Mouse (Mus musculus) forebrain, embryonic 12.5 days (tissue): ENCODE results near the gene Fbxl16. TPM values are rescaled to one million over a fixed set of nuclear protein-coding genes. Genes with fewer than 3 reads are reported as not detected.

Source experiments
- ATAC-seq: fragments of 200-750 bp; cut with Nextera tagmentation; 2 replicates; pipeline ENCODE4 v1.8.0; 2017; ENCODE audit warnings: moderate TSS enrichment; ENCODE audit not compliant: low FRiP score
- H3K27ac ChIP-seq: fragments of 300-500 bp; sonication (generic); 2 replicates; pipeline ENCODE4 v1.5.1; 2016; ENCODE audit warnings: mild to moderate bottlenecking
- H3K27me3 ChIP-seq: fragments of 300-500 bp; sonication (generic); 2 replicates; pipeline ENCODE4 v1.6.1; 2016; ENCODE audit warnings: mild to moderate bottlenecking
- H3K36me3 ChIP-seq: fragments of 300-500 bp; sonication (generic); replicated peaks from 2 replicates; pipeline ENCODE4 v1.6.1; 2016; ENCODE audit warnings: mild to moderate bottlenecking
- H3K4me1 ChIP-seq: fragments of 300-500 bp; sonication (generic); 2 replicates; pipeline ENCODE4 v1.6.1; 2016
- H3K4me2 ChIP-seq: fragments of 300-500 bp; sonication (generic); 2 replicates; pipeline ENCODE4 v1.6.1; 2016; ENCODE audit warnings: mild to moderate bottlenecking, moderate library complexity
- H3K4me3 ChIP-seq: fragments of 300-500 bp; sonication (generic); replicated peaks from 2 replicates; pipeline ENCODE4 v1.5.1; 2016; ENCODE audit warnings: mild to moderate bottlenecking
- H3K9ac ChIP-seq: fragments of 300-500 bp; sonication (generic); 2 replicates; pipeline ENCODE4 v1.6.1; 2016; ENCODE audit warnings: mild to moderate bottlenecking
- H3K9me3 ChIP-seq: fragments of 300-500 bp; sonication (generic); 2 replicates; pipeline ENCODE4 v1.6.1; 2016
- WGBS: fragments of 180-500 bp; shearing (Covaris S2); methylation state at CpG from one replicate; pipeline ENCODE4 v1.1.7; 2016; 5-methylcytosine and 5-hydroxymethylcytosine counted together
- polyA plus RNA-seq: library from polyadenylated mRNA; unstranded; fragments of >200 nt; fragmentation: Nextera tagmentation; extraction: Ambion mirVana; gene quantifications from 2 replicates; pipeline ENCODE4 v1.2.1, GENCODE M21; 2016

Gene Fbxl16
- polyA plus RNA-seq, 1 experiment from 2014 or later: 21.0 TPM

- WGBS: under 1% methylated on average over 18 of the region's 18 CpGs
- peak within 1 kb of the TSS; percentile 73; the same call in 1 of the 2 replicates for H3K27ac ChIP-seq
- ATAC-seq: peak; percentile 71; the same call in 1 of the 2 replicates
These were observed 14.6 kb downstream of the Fbxl16 start, which contains the start of gene Wdr24 for GRCm38 (mm10) chr17:25823452-25823851. Gene Wdr24, plus strand, starts transcription at chr17:25823627.

GRCm38 (mm10) chr17:25824362-25825142 is 15.7 kb downstream of the Fbxl16 start:
- H3K4me3 ChIP-seq: peak overlapping the region; percentile 61
- peaks cover 55% of the 10 kb centered on the region for H3K4me1 ChIP-seq
- no peak overlapping the region for H3K27ac ChIP-seq
- H3K27me3 ChIP-seq: peaks cover 16% of the 10 kb centered on the region
- no peaks in the 10 kb centered on the region for H3K9me3 ChIP-seq
- H3K4me2 ChIP-seq: peak overlapping the region; percentile 95
- no peak for ATAC-seq
- H3K9ac ChIP-seq: peak overlapping the region; percentile 76
- WGBS: 78% methylated on average over 17 of the region's 17 CpGs
- peaks cover 26% of the 10 kb centered on the region for H3K36me3 ChIP-seq

More at GRCm38 (mm10) chr17:25823452-25823851, 14.6 kb downstream of the Fbxl16 start, which contains the start of gene Wdr24:
- H3K36me3 ChIP-seq: peaks cover 28% of the 10 kb centered on the region
- peak within 1 kb of the TSS; percentile 95 for H3K4me2 ChIP-seq
- H3K4me3 ChIP-seq: peak within 1 kb of the TSS; percentile 61
- H3K9ac ChIP-seq: peak within 1 kb of the TSS; percentile 76
- H3K9me3 ChIP-seq: no peaks in the 10 kb centered on the region
- H3K4me1 ChIP-seq: peaks cover 55% of the 10 kb centered on the region
- peaks cover 27% of the 10 kb centered on the region for H3K27me3 ChIP-seq

DNA sequence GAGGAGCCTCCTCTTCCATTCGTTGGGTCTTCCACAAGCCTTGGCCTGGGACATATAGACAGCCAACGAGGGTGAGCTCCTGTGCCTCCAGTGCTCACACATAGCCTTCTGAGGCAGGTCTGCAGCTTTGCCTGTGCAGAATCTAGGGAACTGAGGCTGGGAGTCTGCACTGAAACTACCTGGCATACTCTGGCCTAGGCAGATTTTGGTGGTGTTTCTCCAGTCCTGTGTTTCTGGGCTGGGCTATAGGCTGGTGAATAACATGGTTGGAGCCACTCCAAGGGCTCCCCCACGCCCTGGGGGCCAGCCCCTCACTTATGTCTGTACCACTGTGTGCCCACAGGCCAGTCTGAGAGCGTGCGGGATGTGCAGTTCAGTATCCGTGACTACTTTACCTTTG is 16.4 kb downstream of the Fbxl16 start:
- peaks cover 31% of the 10 kb centered on the region for H3K36me3 ChIP-seq
- H3K4me1 ChIP-seq: peaks cover 61% of the 10 kb centered on the region
- peaks cover 8% of the 10 kb centered on the region for H3K27me3 ChIP-seq
- H3K4me2 ChIP-seq: peak overlapping the region; percentile 95; the same call in 1 of the 2 replicates
- H3K27ac ChIP-seq: no peak overlapping the region
- H3K4me3 ChIP-seq: 0 out of 2 replicates have a peak overlapping the region, but pooled peaks have one; percentile 4
- no peaks in the 10 kb centered on the region for H3K9me3 ChIP-seq
- H3K9ac ChIP-seq: no peak overlapping the region
- ATAC-seq: no peak
- WGBS: 93% methylated on average over 6 of the region's 6 CpGs

DNA sequence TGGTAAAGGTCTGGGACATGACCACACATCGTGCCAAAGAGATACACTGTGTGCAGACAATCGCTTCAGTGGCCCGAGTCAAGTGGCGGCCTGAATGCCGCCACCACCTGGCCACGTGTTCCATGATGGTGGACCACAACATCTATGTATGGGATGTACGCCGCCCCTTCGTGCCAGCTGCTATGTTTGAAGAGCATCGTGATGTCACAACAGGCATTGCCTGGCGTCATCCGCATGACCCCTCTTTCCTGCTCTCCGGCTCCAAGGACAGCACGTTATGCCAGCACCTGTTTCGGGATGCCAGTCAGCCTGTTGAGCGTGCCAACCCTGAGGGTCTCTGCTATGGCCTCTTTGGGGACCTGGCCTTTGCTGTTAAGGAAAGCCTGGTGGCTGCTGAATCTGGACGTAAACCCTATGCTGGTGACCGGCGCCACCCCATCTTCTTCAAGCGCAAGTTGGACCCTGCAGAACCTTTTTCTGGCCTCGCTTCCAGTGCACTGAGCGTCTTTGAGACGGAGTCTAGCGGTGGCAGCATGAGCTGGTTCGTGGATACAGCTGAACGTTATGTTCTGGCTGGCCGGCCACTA is 17.2 kb downstream of the Fbxl16 start:
- WGBS: 95% methylated on average over 27 of the region's 27 CpGs
- no peaks in the 10 kb centered on the region for H3K9me3 ChIP-seq
- H3K4me3 ChIP-seq: no peak overlapping the region
- 0 out of 2 replicates have a peak, but pooled peaks cover 3% of the 10 kb centered on the region for H3K27me3 ChIP-seq
- H3K4me1 ChIP-seq: peaks cover 68% of the 10 kb centered on the region
- no peak overlapping the region for H3K9ac ChIP-seq
- 0 out of 2 replicates have a peak overlapping the region, but pooled peaks have one; percentile 13 for H3K4me2 ChIP-seq
- H3K27ac ChIP-seq: no peak overlapping the region
- H3K36me3 ChIP-seq: peaks cover 38% of the 10 kb centered on the region
- ATAC-seq: no peak

DNA sequence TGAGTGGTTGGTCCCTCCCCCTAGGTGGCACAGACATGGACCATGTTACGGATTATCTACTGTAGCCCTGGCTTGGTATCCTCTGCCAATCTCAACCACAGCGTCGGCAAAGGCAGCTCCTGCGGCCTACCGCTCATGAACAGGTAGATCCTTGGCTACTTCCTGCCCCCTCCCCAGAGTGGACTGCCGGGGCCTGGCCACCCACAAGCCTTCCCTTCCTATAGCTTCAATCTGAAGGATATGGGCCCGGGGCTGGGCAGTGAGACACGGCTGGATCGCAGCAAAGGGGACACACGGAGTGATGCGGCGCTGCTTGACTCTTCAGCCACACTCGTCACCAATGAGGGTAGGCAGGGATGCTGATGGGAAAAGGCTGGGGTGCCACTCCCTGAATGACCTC is 18.1 kb downstream of the Fbxl16 start:
- Histone ChIP-seq H3K4me2 (no peak overlapping the region), H3K9me3 (no peaks in the 10 kb centered on the region), H3K4me1 (peaks cover 78% of the 10 kb centered on the region), H3K36me3 (peaks cover 47% of the 10 kb centered on the region), H3K27ac (no peak overlapping the region), H3K9ac (no peak overlapping the region), H3K27me3 (0 out of 2 replicates have a peak, but pooled peaks cover 3% of the 10 kb centered on the region), H3K4me3 (no peak overlapping the region)
- no peak for ATAC-seq
- WGBS: 94% methylated on average over 13 of the region's 13 CpGs

- Histone ChIP-seq H3K9ac (0 out of 2 replicates have a peak overlapping the region, but pooled peaks have one; percentile 85), H3K27me3 (no peaks in the 10 kb centered on the region), H3K27ac (no peak overlapping the region), H3K9me3 (no peaks in the 10 kb centered on the region), H3K4me2 (peak overlapping the region; percentile 79; the same call in 1 of the 2 replicates), H3K4me3 (no peak overlapping the region; the same call in 1 of the 2 replicates), H3K36me3 (peaks cover 47% of the 10 kb centered on the region), H3K4me1 (peaks cover 80% of the 10 kb centered on the region)
- 92% methylated on average over 22 of the region's 22 CpGs for WGBS
- no peak for ATAC-seq
These were observed 18.8 kb downstream of the Fbxl16 start for GRCm38 (mm10) chr17:25827546-25828222.

GRCm38 (mm10) chr17:25828223-25828594 is 19.3 kb downstream of the Fbxl16 start:
- ATAC-seq: no peak
- H3K9ac ChIP-seq: peak overlapping the region; percentile 85; the same call in 1 of the 2 replicates
- 83% methylated on average over 8 of the region's 8 CpGs for WGBS
- peak overlapping the region; percentile 93 for H3K27ac ChIP-seq
- H3K4me3 ChIP-seq: peak overlapping the region; percentile 63
- peak overlapping the region; percentile 79 for H3K4me2 ChIP-seq
- H3K9me3 ChIP-seq: no peaks in the 10 kb centered on the region
- H3K27me3 ChIP-seq: no peaks in the 10 kb centered on the region
- H3K36me3 ChIP-seq: peaks cover 47% of the 10 kb centered on the region
- peaks cover 77% of the 10 kb centered on the region for H3K4me1 ChIP-seq

DNA sequence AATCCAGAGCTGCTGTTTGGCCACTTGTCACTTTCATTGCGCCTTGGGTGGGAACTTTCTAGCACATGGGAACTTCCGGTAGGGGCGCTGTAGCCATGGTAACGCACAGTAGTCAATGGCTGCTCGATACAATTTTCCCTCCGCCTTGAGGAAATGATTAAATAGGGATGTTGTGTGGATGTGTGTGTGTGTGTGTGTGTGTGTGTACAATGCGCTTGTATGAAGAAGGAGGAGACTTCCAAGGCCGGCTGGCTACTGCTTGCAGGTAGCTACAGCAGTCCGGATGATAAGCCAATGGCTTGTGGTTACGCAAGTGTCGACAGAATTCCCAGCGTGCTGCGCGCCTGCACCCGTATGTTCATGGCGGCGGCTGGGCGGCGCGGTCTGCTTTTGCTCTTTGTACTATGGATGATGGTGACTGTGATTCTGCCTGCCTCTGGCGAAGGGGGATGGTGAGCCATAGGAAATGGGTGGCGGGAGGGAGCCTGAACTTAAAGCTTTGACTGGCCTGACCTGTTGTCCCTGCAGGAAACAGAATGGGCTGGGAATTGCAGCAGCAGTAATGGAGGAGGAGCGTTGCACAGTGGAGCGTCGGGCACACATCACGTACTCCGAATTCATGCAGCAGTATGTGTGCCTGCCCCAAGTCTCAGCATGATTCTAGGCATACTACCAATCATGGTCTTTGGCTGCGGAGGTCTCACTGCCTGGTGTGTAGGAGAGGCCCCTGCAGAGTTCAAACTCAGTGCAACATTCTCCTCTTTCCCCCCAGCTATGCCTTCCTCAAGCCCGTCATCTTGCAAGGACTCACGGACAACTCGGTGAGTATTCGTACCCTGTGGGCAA is 20.1 kb downstream of the Fbxl16 start, which contains the start of gene Jmjd8:
Gene Jmjd8 (plus strand): TSS at position 156 of the 846 bp plus-strand sequence.
- H3K27ac ChIP-seq: peak within 1 kb of the TSS; percentile 93
- peak within 1 kb of the TSS; percentile 79 for H3K4me2 ChIP-seq
- H3K9ac ChIP-seq: peak within 1 kb of the TSS; percentile 85
- H3K36me3 ChIP-seq: peaks cover 47% of the 10 kb centered on the region
- no peaks in the 10 kb centered on the region for H3K9me3 ChIP-seq
- 2% methylated on average over 32 of the region's 32 CpGs for WGBS
- peak within 1 kb of the TSS; percentile 63 for H3K4me3 ChIP-seq
- no peaks in the 10 kb centered on the region for H3K27me3 ChIP-seq
- H3K4me1 ChIP-seq: peaks cover 80% of the 10 kb centered on the region
- ATAC-seq: peak; percentile 48

- H3K9ac ChIP-seq: peak overlapping the region; percentile 85
- no peaks in the 10 kb centered on the region for H3K9me3 ChIP-seq
- ATAC-seq: no peak
- H3K4me2 ChIP-seq: peak overlapping the region; percentile 79
- peaks cover 48% of the 10 kb centered on the region for H3K36me3 ChIP-seq
- H3K27ac ChIP-seq: peak overlapping the region; percentile 93
- WGBS: 45% methylated on average over 8 of the region's 8 CpGs
- H3K4me3 ChIP-seq: peak overlapping the region; percentile 63
- H3K4me1 ChIP-seq: peaks cover 80% of the 10 kb centered on the region
- H3K27me3 ChIP-seq: no peaks in the 10 kb centered on the region
These were observed 20.7 kb downstream of the Fbxl16 start for GRCm38 (mm10) chr17:25829558-25830017.

DNA sequence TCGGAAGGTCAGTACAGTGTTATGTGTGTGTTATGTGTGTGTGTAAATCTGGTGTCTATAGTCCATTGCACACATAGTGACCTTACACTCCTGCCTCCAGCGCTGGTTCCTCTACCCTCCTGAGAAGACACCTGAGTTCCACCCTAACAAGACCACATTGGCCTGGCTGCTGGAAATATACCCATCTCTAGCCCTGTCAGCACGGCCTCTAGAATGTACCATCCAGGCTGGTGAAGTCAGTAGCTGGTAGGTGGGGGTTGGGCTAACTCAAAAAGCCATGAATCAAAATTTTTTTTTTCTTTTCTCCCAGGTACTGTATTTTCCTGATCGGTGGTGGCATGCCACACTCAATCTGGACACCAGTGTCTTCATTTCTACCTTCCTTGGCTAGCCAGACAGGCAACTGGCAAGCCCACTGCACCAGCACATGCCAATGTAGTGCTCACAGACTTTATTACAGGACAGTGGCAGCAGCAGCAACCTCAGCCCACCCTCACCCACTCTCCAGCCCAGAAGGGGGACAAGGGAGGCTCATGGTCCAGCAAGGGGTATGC is 21.4 kb downstream of the Fbxl16 start:
- Histone ChIP-seq H3K9ac (peak overlapping the region; percentile 85; the same call in 1 of the 2 replicates), H3K27ac (no peak overlapping the region), H3K4me1 (peaks cover 80% of the 10 kb centered on the region), H3K4me3 (peak overlapping the region; percentile 63), H3K9me3 (no peaks in the 10 kb centered on the region), H3K4me2 (peak overlapping the region; percentile 84), H3K27me3 (no peaks in the 10 kb centered on the region), H3K36me3 (peaks cover 55% of the 10 kb centered on the region)
- no peak for ATAC-seq
- WGBS: 83% methylated on average over 4 of the region's 4 CpGs
